Mouse (Mus musculus) cortical plate, adult 2 months (tissue): ENCODE measurements around the gene Gm37240.

ENCODE experiments used
- CTCF ChIP-seq: fragments of 200-500 bp; IDR thresholded peaks from 2 replicates; pipeline ENCODE4 v1.5.1; 2011; ENCODE audit warnings: mild to moderate bottlenecking, control low read depth, low read length; ENCODE audit not compliant: insufficient read depth; ENCODE audit errors: extremely low read depth
- POLR2A ChIP-seq: fragments of 200-500 bp; IDR thresholded peaks from 2 replicates; pipeline ENCODE4 v1.6.1; 2011; ENCODE audit warnings: mild to moderate bottlenecking, low read length, control low read depth; ENCODE audit not compliant: insufficient read depth; ENCODE audit errors: extremely low read depth

- TF ChIP-seq POLR2A (no peak), CTCF (no peak)
Measured at GRCm38 (mm10) chr3:85378703-85379395, 508.5 kb downstream of the Gm37240 start.
